Mouse (Mus musculus): ENCODE results near the gene Cfap61.

DNA sequence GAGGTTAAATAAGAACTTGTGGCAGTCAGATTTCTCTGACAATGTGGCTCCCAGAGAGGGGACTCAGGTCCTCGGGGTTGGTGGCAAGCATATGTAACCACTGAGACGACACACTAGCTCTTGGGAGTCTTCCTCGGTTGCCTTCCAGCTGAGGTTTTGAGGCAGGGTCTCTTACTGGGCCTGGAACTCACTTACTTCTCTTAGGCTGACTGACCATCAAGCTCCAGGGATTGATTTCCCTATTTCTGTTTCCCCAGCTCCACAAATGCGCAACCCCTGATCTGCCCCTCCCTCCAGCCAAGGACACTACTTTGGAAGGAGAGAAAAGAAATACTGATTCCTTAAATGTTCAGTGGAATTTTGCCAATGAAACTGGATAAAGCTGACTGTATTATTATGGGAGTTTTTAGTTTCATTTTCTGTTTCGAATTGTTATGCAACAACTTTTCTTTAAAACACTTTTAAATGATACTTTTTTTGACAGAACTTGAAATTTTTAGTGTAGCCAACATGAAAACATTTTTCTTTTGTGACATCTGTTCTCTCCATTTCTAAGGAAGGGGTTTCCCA, 63.5 kb downstream of the Cfap61 start:
- TF ChIP-seq POLR2A (IDR thresholded peaks at IDR 0.05; ENCODE audit: low read depth, low read length) = no peak
- TF ChIP-seq CTCF (IDR thresholded peaks at IDR 0.05; ENCODE audit: borderline replicate concordance, insufficient read depth, low read length) = no peak

Data from embryonic fibroblast, embryonic 13.5 days (primary cell).